Mouse (Mus musculus): ENCODE results near the gene Ppp1r36. TPM values are rescaled to one million over a fixed set of nuclear protein-coding genes. Genes with fewer than 3 reads are reported as not detected.

The Ppp1r36 gene
- total and polyA plus RNA-seq, 3 experiments: not detected

DNA sequence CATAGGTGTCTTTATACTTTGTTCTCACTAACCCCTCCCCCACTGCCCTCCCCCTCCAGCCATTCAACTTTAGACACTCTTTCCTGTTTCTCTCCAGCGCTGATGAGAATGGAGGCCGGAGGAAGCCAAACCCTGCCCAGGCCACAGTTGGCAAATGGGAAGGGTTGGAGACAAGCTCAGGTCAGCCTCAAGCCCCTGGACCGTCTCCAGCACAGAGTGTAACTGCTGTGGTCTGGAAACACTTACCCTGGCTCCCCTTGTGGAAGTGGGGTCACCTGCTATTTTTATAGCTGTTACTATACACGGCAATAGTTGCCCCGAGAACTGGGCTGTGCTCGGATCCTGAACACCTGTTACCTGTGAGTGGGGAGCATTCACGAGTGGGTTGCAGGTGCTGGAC is 49.3 kb downstream of the Ppp1r36 start:
- Histone ChIP-seq H3K9ac (ENCODE audit: insufficient read depth, low read depth) (no peak overlapping the region), H3K4me1 (ENCODE audit: control insufficient read depth in 1 of 2, insufficient read depth in 2 of 2) (peaks cover 13 to 26% of the 10 kb centered on the region in 2 experiments), H3K36me3 (replicated peaks in 1 of 2; ENCODE audit: control insufficient read depth in 1 of 2, insufficient read depth in 1 of 2, low read length in 1 of 2) (peaks cover 0 to 15% of the 10 kb centered on the region in 2 experiments), H3K27me3 (replicated peaks) (no peaks in the 10 kb centered on the region), H3K27ac (ENCODE audit: insufficient read depth, low read depth) (no peak overlapping the region), H3K4me3 (replicated peaks in 1 of 3; ENCODE audit: low read depth in 2 of 3, low read length in 2 of 3, poor library complexity in 1 of 3) (no peak overlapping the region), H3K9me3 (replicated peaks; ENCODE audit: low read length) (peaks cover 4% of the 10 kb centered on the region), H3K4me2 (ENCODE audit: insufficient read depth, low read depth, poor library complexity, severe bottlenecking) (no peak overlapping the region), H3K79me2 (replicated peaks; ENCODE audit: control insufficient read depth, extremely low read depth, insufficient read depth, poor library complexity, severe bottlenecking) (no peaks in the 10 kb centered on the region)
- TF ChIP-seq GABPA (IDR thresholded peaks at IDR 0.05; ENCODE audit: insufficient replicate concordance, low read depth, low read length) (no peak), MYC (IDR thresholded peaks at IDR 0.05; ENCODE audit: low read depth, low read length) (no peak), ZMIZ1 (IDR thresholded peaks at IDR 0.05; ENCODE audit: low read depth, low read length) (no peak), EP300 (IDR thresholded peaks at IDR 0.05; ENCODE audit: low read length) (no peak), SIN3A (IDR thresholded peaks at IDR 0.05; ENCODE audit: low read length) (no peak), TBP (conservative IDR thresholded peaks at IDR 0.05; ENCODE audit: low read depth, low read length) (no peak), MEF2A (IDR thresholded peaks at IDR 0.05; ENCODE audit: borderline replicate concordance, low read depth, low read length) (no peak), UBTF (IDR thresholded peaks at IDR 0.05; ENCODE audit: low read depth, low read length) (no peak), NRF1 (IDR thresholded peaks at IDR 0.05; ENCODE audit: low read depth, low read length) (no peak), USF2 (conservative IDR thresholded peaks at IDR 0.05; ENCODE audit: low read depth, low read length) (no peak), E2F4 (IDR thresholded peaks at IDR 0.05; ENCODE audit: insufficient replicate concordance, low read depth, low read length) (no peak), CHD2 (IDR thresholded peaks at IDR 0.05; ENCODE audit: low read length) (no peak)
- in situ Hi-C loops (cut with MboI; ENCODE audit: low pct_ligation_motif_present, low pct_unique_long_range_greater_than_20kb, low sequenced_read_pairs): loop anchor here (5.0 kb wide), 1 partner anchor 94 kb away; the partner anchor contains the start of gene Zbtb1
- DNase-seq (ENCODE audit: extremely low read depth): no peak
- dilution Hi-C loops (cut with MboI; ENCODE audit: extremely low pct_ligation_motif_present, extremely low pct_unique_long_range_greater_than_20kb, low sequenced_read_pairs): no loop called here

DNA sequence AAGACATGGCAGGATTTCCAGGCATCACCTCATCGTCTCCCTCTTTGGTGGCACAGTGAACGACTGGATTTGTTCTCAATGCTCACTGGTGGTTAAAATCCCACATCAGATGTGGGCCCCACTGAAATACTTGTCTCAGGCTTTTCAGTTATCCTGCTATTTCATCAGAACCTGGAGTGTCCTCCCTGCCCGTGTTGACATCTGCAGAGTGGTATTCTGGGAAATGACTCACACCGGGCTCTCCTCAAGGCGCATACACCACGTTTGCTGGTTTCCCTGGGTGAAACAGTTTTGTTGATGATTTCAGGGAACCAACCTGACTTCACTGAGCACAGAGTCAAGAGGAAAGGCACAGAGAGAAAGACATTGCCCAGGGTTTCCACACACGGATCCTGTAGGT is 49.9 kb downstream of the Ppp1r36 start:
- peaks cover 0 to 14% of the 10 kb centered on the region in 2 experiments for H3K36me3 ChIP-seq (replicated peaks in 1 of 2; ENCODE audit: control insufficient read depth in 1 of 2, insufficient read depth in 1 of 2, low read length in 1 of 2)
- DNase-seq (ENCODE audit: extremely low read depth): no peak
- no peak overlapping the region for H3K9ac ChIP-seq (ENCODE audit: insufficient read depth, low read depth)
- no peaks in the 10 kb centered on the region for H3K27me3 ChIP-seq (replicated peaks)
- H3K4me1 ChIP-seq (ENCODE audit: control insufficient read depth in 1 of 2, insufficient read depth in 2 of 2): peaks cover 13 to 26% of the 10 kb centered on the region in 2 experiments
- no peak overlapping the region for H3K4me3 ChIP-seq (replicated peaks in 1 of 3; ENCODE audit: low read depth in 2 of 3, low read length in 2 of 3, poor library complexity in 1 of 3)
- TF ChIP-seq ZMIZ1 (IDR thresholded peaks at IDR 0.05; ENCODE audit: low read depth, low read length): no peak
- no peak for TF ChIP-seq TCF12 (IDR thresholded peaks at IDR 0.05; ENCODE audit: low read depth, low read length)
- TF ChIP-seq RAD21 (IDR thresholded peaks at IDR 0.05; ENCODE audit: low read depth, low read length): no peak
- no peak for TF ChIP-seq CTCF (conservative IDR thresholded peaks at IDR 0.05 in 1 of 2, IDR thresholded peaks at IDR 0.05 in 1 of 2; ENCODE audit: low read depth in 2 of 2, low read length in 2 of 2)
- TF ChIP-seq KAT2A (IDR thresholded peaks at IDR 0.05; ENCODE audit: insufficient replicate concordance, low read length): no peak
- TF ChIP-seq EP300 (IDR thresholded peaks at IDR 0.05; ENCODE audit: low read length): no peak
- no peak for TF ChIP-seq ZC3H11A (IDR thresholded peaks at IDR 0.05; ENCODE audit: low read depth, low read length)
- TF ChIP-seq MAFK (IDR thresholded peaks at IDR 0.05; ENCODE audit: insufficient replicate concordance, low read length): no peak
- TF ChIP-seq SMC3 (IDR thresholded peaks at IDR 0.05; ENCODE audit: low read depth, low read length): no peak
- TF ChIP-seq JUND (conservative IDR thresholded peaks at IDR 0.05; ENCODE audit: low read depth, low read length): no peak
- no peak for TF ChIP-seq ETS1 (conservative IDR thresholded peaks at IDR 0.05; ENCODE audit: low read depth, low read length)
- dilution Hi-C loops (cut with MboI; ENCODE audit: extremely low pct_ligation_motif_present, extremely low pct_unique_long_range_greater_than_20kb, low sequenced_read_pairs): no loop called here
- no peaks in the 10 kb centered on the region for H3K79me2 ChIP-seq (replicated peaks; ENCODE audit: control insufficient read depth, extremely low read depth, insufficient read depth, poor library complexity, severe bottlenecking)
- H3K9me3 ChIP-seq (replicated peaks; ENCODE audit: low read length): peaks cover 3% of the 10 kb centered on the region
- no peak overlapping the region for H3K27ac ChIP-seq (ENCODE audit: insufficient read depth, low read depth)
- H3K4me2 ChIP-seq (ENCODE audit: insufficient read depth, low read depth, poor library complexity, severe bottlenecking): no peak overlapping the region
- in situ Hi-C loops (cut with MboI; ENCODE audit: low pct_ligation_motif_present, low pct_unique_long_range_greater_than_20kb, low sequenced_read_pairs): loop anchor here (5.0 kb wide), 1 partner anchor 95 kb away; the partner anchor contains the start of gene Zbtb1

All from CH12.LX (cell line).